Mouse (Mus musculus) liver, postnatal 0 days (tissue): ENCODE data around the gene Lrmp.

Source experiments
- CTCF ChIP-seq: sonication (generic); IDR thresholded peaks from 2 replicates; pipeline ENCODE4 v1.5.1; 2016; ENCODE audit warnings: antibody characterized with exemption, low read depth
- EP300 ChIP-seq: IDR thresholded peaks from 2 replicates; pipeline ENCODE4 v1.6.1; 2016; ENCODE audit warnings: antibody characterized with exemption, low read depth, mild to moderate bottlenecking

DNA sequence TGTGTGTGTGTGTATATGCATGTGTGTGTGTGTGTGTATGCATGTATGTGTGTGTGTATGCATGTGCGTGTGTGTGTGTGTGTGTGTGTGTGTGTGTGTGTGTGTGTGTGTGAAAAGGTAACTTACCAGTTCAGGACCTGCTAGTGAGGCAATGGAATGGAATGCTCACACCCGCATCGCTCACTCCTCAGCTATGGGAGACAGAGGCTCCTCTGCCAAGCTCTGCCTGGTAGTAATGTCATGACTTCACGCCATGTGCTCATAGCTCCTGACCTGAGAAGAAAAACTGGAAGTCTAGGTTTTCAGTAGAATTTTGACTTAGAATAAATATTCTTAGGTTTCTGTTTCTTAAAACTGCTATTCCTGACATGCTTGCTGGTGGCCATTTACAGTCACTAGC lies 4.7 kb upstream of the Lrmp start:
- no peak for TF ChIP-seq CTCF
- TF ChIP-seq EP300, result no peak
